13 mouse cellular contexts compared by ENCODE assay signal in the genomic region with DNA sequence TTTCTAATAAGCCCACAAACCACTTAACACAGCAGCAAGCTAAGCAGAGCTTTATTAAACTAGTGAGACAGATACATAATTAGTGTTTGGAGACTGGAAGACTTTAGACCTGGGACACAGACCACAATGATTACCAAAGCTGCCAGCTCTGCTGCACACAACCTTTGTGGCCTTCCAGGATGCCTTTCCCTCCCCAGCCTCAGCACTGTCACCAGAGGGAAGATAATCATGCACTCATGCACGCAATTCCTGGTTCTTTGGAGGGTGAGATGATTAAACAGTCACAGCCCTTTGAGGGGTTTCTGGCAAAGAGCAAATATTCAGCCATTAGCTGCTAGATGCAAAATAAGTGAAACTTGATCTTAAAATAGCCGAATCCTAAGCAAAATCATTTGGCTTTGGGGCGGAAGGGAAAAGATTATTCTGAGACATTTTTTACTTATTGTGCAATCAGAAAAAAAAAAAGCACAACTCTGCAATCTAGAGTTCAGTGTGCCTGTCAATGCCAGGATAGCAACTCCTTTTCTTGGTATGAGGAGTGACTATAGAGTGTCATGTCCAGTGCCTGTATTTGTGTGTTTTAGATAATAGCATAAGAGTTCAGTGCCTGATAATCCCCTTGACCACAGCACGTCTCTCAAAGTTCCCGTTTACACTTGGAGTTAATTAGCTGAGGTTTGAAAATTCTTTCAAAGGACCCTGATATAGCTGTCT. TPM values are rescaled to one million over a fixed set of nuclear protein-coding genes. Genes with fewer than 3 reads are reported as not detected.
DNase-seq lines count a peak whose midpoint lies in the region; ATAC-seq and TF ChIP-seq lines count a peak whose summit lies in the region.
"Had no signal": no experiment of that assay in that cellular context is flagged by ENCODE, and none has a peak within 500 bp of the region (broad histone marks: within the 10 kb centered on the region; RNA-seq: fewer than 3 reads in every experiment).

No protein-coding gene starts in this region.

- peak overlapping the region; percentile 29 for H3K27ac ChIP-seq in heart, embryonic 13.5 days (replicated peaks)
- peak overlapping the region; percentile 21 for H3K27ac ChIP-seq in layer of hippocampus, adult 2 months
- H3K27ac ChIP-seq in spleen, adult 2 months (ENCODE audit: insufficient read depth, low read length), result peak overlapping the region; percentile 27; the same call in 1 of the 2 replicates
- 0 out of 2 replicates have a peak overlapping the region, but pooled peaks have one; percentile 14 for H3K27ac ChIP-seq in small intestine, adult 2 months (ENCODE audit: insufficient read depth, low read depth, low read length)
- no peak overlapping the region for H3K27ac ChIP-seq in hindbrain, embryonic 14.5 days
- H3K27ac ChIP-seq: limb, embryonic 13.5 days had no signal

- no peak overlapping the region for H3K4me3 ChIP-seq in heart, embryonic 13.5 days
- H3K4me3 ChIP-seq in layer of hippocampus, adult 2 months, result no peak overlapping the region
- no peak overlapping the region for H3K4me3 ChIP-seq in spleen, adult 2 months (ENCODE audit: extremely low read depth, insufficient read depth, insufficient read length)
- no peak overlapping the region for H3K4me3 ChIP-seq in small intestine, adult 2 months (ENCODE audit: low read depth, low read length)
- no peak overlapping the region for H3K4me3 ChIP-seq in hindbrain, embryonic 14.5 days (replicated peaks; ENCODE audit: low read length)
- H3K4me3 ChIP-seq: limb, embryonic 13.5 days had no signal

- TF ChIP-seq POLR2A in spleen, adult 2 months (IDR thresholded peaks at IDR 0.05; ENCODE audit: low read depth, low read length), result no peak
- no peak for TF ChIP-seq POLR2A in small intestine, adult 2 months (IDR thresholded peaks at IDR 0.05; ENCODE audit: low read depth, low read length)

- H3K9ac ChIP-seq in heart, embryonic 13.5 days, result no peak overlapping the region
- H3K9ac ChIP-seq in hindbrain, embryonic 14.5 days, result no peak overlapping the region
- H3K9ac ChIP-seq: limb, embryonic 13.5 days had no signal

- 32% methylated on average over 5 of the region's 5 CpGs for WGBS in heart, embryonic 13.5 days
- WGBS in spleen, adult 2 months, result 71% methylated on average over 5 of the region's 5 CpGs
- WGBS in small intestine, adult 2 months, result 59% methylated on average over 5 of the region's 5 CpGs
- 68% methylated on average over 5 of the region's 5 CpGs for WGBS in hindbrain, embryonic 14.5 days

- H3K4me1 ChIP-seq in heart, embryonic 13.5 days, result peaks cover 34% of the 10 kb centered on the region
- H3K4me1 ChIP-seq in spleen, adult 2 months (ENCODE audit: control insufficient read depth, insufficient read depth, insufficient read length), result peaks cover 19% of the 10 kb centered on the region
- H3K4me1 ChIP-seq in small intestine, adult 2 months (ENCODE audit: control insufficient read depth, insufficient read depth, insufficient read length, low read length), result peaks cover 19% of the 10 kb centered on the region; the same call in 1 of the 2 replicates
- no peaks in the 10 kb centered on the region for H3K4me1 ChIP-seq in hindbrain, embryonic 14.5 days (replicated peaks; ENCODE audit: control insufficient read depth, insufficient read depth, low read length)
- H3K4me1 ChIP-seq: limb, embryonic 13.5 days had no signal

- ATAC-seq in heart, embryonic 13.5 days (ENCODE audit: extremely low read depth, insufficient number of reproducible peaks, low FRiP score, low TSS enrichment), result no peak
- no peak for ATAC-seq in hindbrain, embryonic 14.5 days (ENCODE audit: low FRiP score)

- no peak for DNase-seq in heart, adult 9 months (ENCODE audit: low spot score in 2 of 2)
- no peak for DNase-seq in layer of hippocampus, adult 2 months (ENCODE audit: low spot score in 2 of 2)
- no peak for DNase-seq in layer of hippocampus, adult 18-20 months (ENCODE audit: low spot score in 2 of 2)
- DNase-seq in spleen, adult 2 months (ENCODE audit: low read depth in 1 of 2, low spot score in 2 of 2), result no peak
- no peak for DNase-seq in spleen, postnatal 4 days (ENCODE audit: low spot score in 2 of 2)
- DNase-seq in hindbrain, embryonic 14.5 days (ENCODE audit: low spot score), result no peak
- DNase-seq: cerebellum, adult 8-10 months; kidney, postnatal 10 days had no signal

- H3K36me3 ChIP-seq in heart, embryonic 13.5 days, result no peaks in the 10 kb centered on the region
- H3K36me3 ChIP-seq in spleen, adult 2 months (ENCODE audit: control insufficient read depth, insufficient read depth, low read length), result no peaks in the 10 kb centered on the region
- no peaks in the 10 kb centered on the region for H3K36me3 ChIP-seq in small intestine, adult 2 months (ENCODE audit: control insufficient read depth, insufficient read depth, low read length)
- H3K36me3 ChIP-seq in hindbrain, embryonic 14.5 days (replicated peaks; ENCODE audit: control insufficient read depth, insufficient read depth), result no peaks in the 10 kb centered on the region
- H3K36me3 ChIP-seq: limb, embryonic 13.5 days had no signal

- no peaks in the 10 kb centered on the region for H3K27me3 ChIP-seq in heart, embryonic 13.5 days (replicated peaks)
- no peaks in the 10 kb centered on the region for H3K27me3 ChIP-seq in spleen, adult 2 months (ENCODE audit: control insufficient read depth, insufficient read depth, low read length)
- no peaks in the 10 kb centered on the region for H3K27me3 ChIP-seq in small intestine, adult 2 months (ENCODE audit: control insufficient read depth, insufficient read depth, low read length)
- H3K27me3 ChIP-seq in hindbrain, embryonic 14.5 days (ENCODE audit: control insufficient read depth, insufficient read depth, low read length), result no peaks in the 10 kb centered on the region

- H3K9me3 ChIP-seq in heart, embryonic 13.5 days, result no peaks in the 10 kb centered on the region
- H3K9me3 ChIP-seq in hindbrain, embryonic 14.5 days (ENCODE audit: control insufficient read depth, low read length), result no peaks in the 10 kb centered on the region
- H3K9me3 ChIP-seq: limb, embryonic 13.5 days had no signal

- no peak overlapping the region for H3K4me2 ChIP-seq in heart, embryonic 13.5 days
- H3K4me2 ChIP-seq in hindbrain, embryonic 14.5 days (replicated peaks), result no peak overlapping the region
- H3K4me2 ChIP-seq: limb, embryonic 13.5 days had no signal

- no peak for TF ChIP-seq CTCF in layer of hippocampus, adult 2 months (conservative IDR thresholded peaks at IDR 0.05)
- no peak for TF ChIP-seq CTCF in spleen, adult 2 months (IDR thresholded peaks at IDR 0.05; ENCODE audit: extremely low read depth, insufficient read depth, insufficient read length, insufficient replicate concordance)
- no peak for TF ChIP-seq CTCF in small intestine, adult 2 months (IDR thresholded peaks at IDR 0.05; ENCODE audit: extremely low read depth, insufficient read length, insufficient replicate concordance, low read depth, low read length)

RNA-seq across cellular contexts. Expression of a gene that starts 5.0 kb away (rescaled TPM):
- 1.8 and 2.8 TPM in 2 replicates for polyA plus RNA-seq in heart, embryonic 13.5 days (2015; fragmentation: Nextera tagmentation; extraction: Ambion mirVana)
- 10 to 100 TPM; 48.6 to 49.8 TPM for total RNA-seq in layer of hippocampus, adult 2 months (2021)
- 10 to 100 TPM; 44.6 to 49.8 TPM for total RNA-seq in layer of hippocampus, adult 18-20 months (2021)
- polyA plus RNA-seq in spleen, adult 2 months (2012; rRNA removed), result 4.5 and 6.5 TPM in 2 replicates
- polyA plus RNA-seq in small intestine, adult 2 months (2012; rRNA removed), result 1.9 and 2.9 TPM in 2 replicates
- 6.4 and 8.7 TPM in 2 replicates for polyA plus RNA-seq in hindbrain, embryonic 14.5 days (2014; fragmentation: Nextera tagmentation; extraction: Ambion mirVana)

RNA-seq across cellular contexts. Expression of a gene that starts 52.7 kb away (rescaled TPM):
- polyA plus RNA-seq in heart, embryonic 13.5 days (2015; fragmentation: Nextera tagmentation; extraction: Ambion mirVana), result 0.14 TPM in 1 of 2 replicates, not detected in the other
- total RNA-seq in layer of hippocampus, adult 2 months (2021), result under 1 TPM in 1 of 2 experiments, not detected in 1; 0.15 TPM
- total RNA-seq in layer of hippocampus, adult 18-20 months (2021), result under 1 TPM; 0.17 to 0.23 TPM
- polyA plus RNA-seq in spleen, adult 2 months (2012; rRNA removed), result 0.05 and 0.06 TPM in 2 replicates
- polyA plus RNA-seq in small intestine, adult 2 months (2012; rRNA removed), result not detected in 2 replicates
- not detected in 2 replicates for polyA plus RNA-seq in hindbrain, embryonic 14.5 days (2014; fragmentation: Nextera tagmentation; extraction: Ambion mirVana)
- total RNA-seq: megakaryocyte-erythroid progenitor cell, adult 5-6 weeks had no signal
- polyA plus RNA-seq: frontal cortex, adult 2 months; limb, embryonic 13.5 days had no signal
